Mouse (Mus musculus) neural tube, embryonic 14.5 days (tissue): Measurements from ENCODE around the gene Csf3r. TPM values are rescaled to one million over a fixed set of nuclear protein-coding genes. Genes with fewer than 3 reads are reported as not detected.

Source experiments
- ATAC-seq: fragments of 200-750 bp; cut with Nextera tagmentation; 2 replicates; pipeline ENCODE4 v1.8.0; 2017; ENCODE audit warnings: low read depth, mild to moderate bottlenecking, moderate TSS enrichment, moderate library complexity
- H3K27ac ChIP-seq: fragments of 300-500 bp; sonication (generic); 2 replicates; pipeline ENCODE4 v1.5.1; 2014; ENCODE audit warnings: low read depth, mild to moderate bottlenecking, control low read depth, low read length, moderate library complexity, mixed read lengths
- H3K27me3 ChIP-seq: fragments of 300-500 bp; sonication (generic); 2 replicates; pipeline ENCODE4 v1.6.1; 2014; ENCODE audit warnings: low read length; ENCODE audit not compliant: control insufficient read depth, insufficient read depth
- H3K36me3 ChIP-seq: fragments of 300-500 bp; sonication (generic); 2 replicates; pipeline ENCODE4 v1.6.1; 2014; ENCODE audit warnings: low read length, mixed read lengths; ENCODE audit not compliant: control insufficient read depth, insufficient read depth
- H3K4me1 ChIP-seq: fragments of 300-500 bp; sonication (generic); 2 replicates; pipeline ENCODE4 v1.6.1; 2014; ENCODE audit warnings: low read length; ENCODE audit not compliant: control insufficient read depth, insufficient read depth
- H3K4me2 ChIP-seq: fragments of 300-500 bp; sonication (generic); 2 replicates; pipeline ENCODE4 v1.6.1; 2014; ENCODE audit warnings: mild to moderate bottlenecking, low read depth, low read length, control low read depth
- H3K4me3 ChIP-seq: fragments of 300-500 bp; sonication (generic); 2 replicates; pipeline ENCODE4 v1.5.1; 2014; ENCODE audit warnings: low read depth, low read length, control low read depth, mixed read lengths
- H3K9ac ChIP-seq: fragments of 300-500 bp; sonication (generic); replicated peaks from 2 replicates; pipeline ENCODE4 v1.6.1; 2014; ENCODE audit warnings: low read depth, mild to moderate bottlenecking, control low read depth, low read length, mixed read lengths
- H3K9me3 ChIP-seq: fragments of 300-500 bp; sonication (generic); 2 replicates; pipeline ENCODE4 v1.6.1; 2016; ENCODE audit warnings: low read length; ENCODE audit not compliant: control insufficient read depth
- WGBS: fragments of 180-500 bp; shearing (Covaris S2); extraction: QIAGEN DNeasy Blood & Tissue Kit; methylation state at CpG from one replicate; pipeline ENCODE4 v1.1.7; 2014; 5-methylcytosine and 5-hydroxymethylcytosine counted together
- polyA plus RNA-seq: library from polyadenylated mRNA; unstranded; fragments of >200 nt; fragmentation: Nextera tagmentation; extraction: Ambion mirVana; gene quantifications from 2 replicates; pipeline ENCODE4 v1.2.1, GENCODE M21; 2014

Csf3r gene
- polyA plus RNA-seq, 1 experiment from 2014 or later: 0.66 TPM

- H3K9me3 ChIP-seq: no peaks in the 10 kb centered on the region
- no peak for ATAC-seq
- H3K9ac ChIP-seq: no peak overlapping the region
- WGBS: 84% methylated on average over 5 of the region's 5 CpGs
- no peak overlapping the region for H3K4me3 ChIP-seq
- H3K4me1 ChIP-seq: no peaks in the 10 kb centered on the region
- no peak overlapping the region for H3K4me2 ChIP-seq
- no peak overlapping the region for H3K27ac ChIP-seq
- H3K27me3 ChIP-seq: no peaks in the 10 kb centered on the region
- H3K36me3 ChIP-seq: no peaks in the 10 kb centered on the region
Measured at GRCm38 (mm10) chr4:126035413-126035812, 11.1 kb downstream of the Csf3r start.

GRCm38 (mm10) chr4:126046851-126047585 is 22.7 kb downstream of the Csf3r start, which contains the start of gene Mrps15:
TSS of gene Mrps15 (plus strand) at chr4:126046925.
- under 1% methylated on average over 56 of the region's 56 CpGs for WGBS

GRCm38 (mm10) chr4:126051617-126052016 is 27.3 kb downstream of the Csf3r start:
- peaks cover 8% of the 10 kb centered on the region for H3K4me1 ChIP-seq
- no peaks in the 10 kb centered on the region for H3K27me3 ChIP-seq
- no peak overlapping the region for H3K27ac ChIP-seq
- H3K4me3 ChIP-seq: no peak overlapping the region
- H3K36me3 ChIP-seq: peaks cover 26% of the 10 kb centered on the region
- 95% methylated on average over 7 of the region's 7 CpGs for WGBS
- no peak overlapping the region for H3K9ac ChIP-seq
- ATAC-seq: no peak
- no peak overlapping the region for H3K4me2 ChIP-seq
- no peaks in the 10 kb centered on the region for H3K9me3 ChIP-seq

More at GRCm38 (mm10) chr4:126046851-126047585, 22.7 kb downstream of the Csf3r start, which contains the start of gene Mrps15:
- Histone ChIP-seq H3K4me3 (peak within 1 kb of the TSS; percentile 79), H3K4me1 (peaks cover 8% of the 10 kb centered on the region), H3K4me2 (peak within 1 kb of the TSS; percentile 93), H3K27me3 (no peaks in the 10 kb centered on the region), H3K9me3 (no peaks in the 10 kb centered on the region), H3K9ac (peak within 1 kb of the TSS; percentile 59), H3K27ac (peak within 1 kb of the TSS; percentile 66), H3K36me3 (peaks cover 8% of the 10 kb centered on the region)
- ATAC-seq: peak; percentile 95

- H3K4me3 ChIP-seq: peak overlapping the region; percentile 67
- H3K4me2 ChIP-seq: peak overlapping the region; percentile 84
- H3K36me3 ChIP-seq: peaks cover 18% of the 10 kb centered on the region
- H3K4me1 ChIP-seq: peaks cover 9% of the 10 kb centered on the region; the same call in 1 of the 2 replicates
- no peak for ATAC-seq
- WGBS: 17% methylated on average over 19 of the region's 19 CpGs
- no peaks in the 10 kb centered on the region for H3K9me3 ChIP-seq
- no peaks in the 10 kb centered on the region for H3K27me3 ChIP-seq
- peak overlapping the region; percentile 64 for H3K9ac ChIP-seq
- H3K27ac ChIP-seq: no peak overlapping the region
Measured at GRCm38 (mm10) chr4:126057207-126058133, 33.1 kb downstream of the Csf3r start.

- Histone ChIP-seq H3K27me3 (no peaks in the 10 kb centered on the region), H3K36me3 (peaks cover 18% of the 10 kb centered on the region), H3K27ac (no peak within 1 kb of the TSS), H3K9ac (peak within 1 kb of the TSS; percentile 64), H3K9me3 (no peaks in the 10 kb centered on the region), H3K4me2 (peak within 1 kb of the TSS; percentile 84), H3K4me3 (peak within 1 kb of the TSS; percentile 67), H3K4me1 (peaks cover 9% of the 10 kb centered on the region; the same call in 1 of the 2 replicates)
- ATAC-seq: peak; percentile 98
- 1% methylated on average over 57 of the region's 57 CpGs for WGBS
Measured at GRCm38 (mm10) chr4:126058134-126058996, 34.0 kb downstream of the Csf3r start, which contains the start of gene Oscp1. TSS of gene Oscp1 (plus strand) at chr4:126058565.

GRCm38 (mm10) chr4:126058997-126059362 is 34.6 kb downstream of the Csf3r start:
- Histone ChIP-seq H3K4me1 (peaks cover 9% of the 10 kb centered on the region; the same call in 1 of the 2 replicates), H3K27me3 (no peaks in the 10 kb centered on the region), H3K36me3 (peaks cover 17% of the 10 kb centered on the region), H3K9me3 (no peaks in the 10 kb centered on the region), H3K4me3 (peak overlapping the region; percentile 67), H3K27ac (no peak overlapping the region), H3K9ac (peak overlapping the region; percentile 64), H3K4me2 (peak overlapping the region; percentile 84)
- ATAC-seq: no peak
- WGBS: 37% methylated on average over 9 of the region's 9 CpGs

GRCm38 (mm10) chr4:126062856-126063255 is 38.5 kb downstream of the Csf3r start:
- H3K9ac ChIP-seq: no peak overlapping the region
- H3K4me2 ChIP-seq: no peak overlapping the region
- no peak overlapping the region for H3K27ac ChIP-seq
- peaks cover 5% of the 10 kb centered on the region; the same call in 1 of the 2 replicates for H3K4me1 ChIP-seq
- H3K4me3 ChIP-seq: no peak overlapping the region
- H3K36me3 ChIP-seq: no peaks in the 10 kb centered on the region
- 53% methylated on average over 1 of the region's 1 CpGs for WGBS
- no peaks in the 10 kb centered on the region for H3K27me3 ChIP-seq
- H3K9me3 ChIP-seq: no peaks in the 10 kb centered on the region
- ATAC-seq: no peak

GRCm38 (mm10) chr4:126065241-126065640 is 40.9 kb downstream of the Csf3r start:
- Histone ChIP-seq H3K36me3 (no peaks in the 10 kb centered on the region), H3K9ac (no peak overlapping the region), H3K4me3 (no peak overlapping the region), H3K27ac (no peak overlapping the region), H3K9me3 (no peaks in the 10 kb centered on the region), H3K4me1 (no peaks in the 10 kb centered on the region), H3K27me3 (no peaks in the 10 kb centered on the region), H3K4me2 (no peak overlapping the region)
- WGBS: 90% methylated on average over 7 of the region's 7 CpGs
- no peak for ATAC-seq
